Mouse (Mus musculus) layer of hippocampus, postnatal 14 days (tissue): Measurements from ENCODE around the gene Fcer1g. TPM values are rescaled to one million over a fixed set of nuclear protein-coding genes. Genes with fewer than 3 reads are reported as not detected.

Experiments
- DNase-seq, 2 experiments: peaks; one replicate each; pipeline ENCODE4 v3.0.0; 2021 to 2022; ENCODE audit warnings: low spot score in 2 of 2, mixed read lengths in 1 of 2
- total RNA-seq, 2 experiments: library from RNA; stranded (reverse); gene quantifications; 2 replicates each; pipeline ENCODE4 v1.2.3; 2021

The Fcer1g gene
- total RNA-seq, 2 experiments from 2014 or later, result 14.4 to 14.6 TPM

DNA sequence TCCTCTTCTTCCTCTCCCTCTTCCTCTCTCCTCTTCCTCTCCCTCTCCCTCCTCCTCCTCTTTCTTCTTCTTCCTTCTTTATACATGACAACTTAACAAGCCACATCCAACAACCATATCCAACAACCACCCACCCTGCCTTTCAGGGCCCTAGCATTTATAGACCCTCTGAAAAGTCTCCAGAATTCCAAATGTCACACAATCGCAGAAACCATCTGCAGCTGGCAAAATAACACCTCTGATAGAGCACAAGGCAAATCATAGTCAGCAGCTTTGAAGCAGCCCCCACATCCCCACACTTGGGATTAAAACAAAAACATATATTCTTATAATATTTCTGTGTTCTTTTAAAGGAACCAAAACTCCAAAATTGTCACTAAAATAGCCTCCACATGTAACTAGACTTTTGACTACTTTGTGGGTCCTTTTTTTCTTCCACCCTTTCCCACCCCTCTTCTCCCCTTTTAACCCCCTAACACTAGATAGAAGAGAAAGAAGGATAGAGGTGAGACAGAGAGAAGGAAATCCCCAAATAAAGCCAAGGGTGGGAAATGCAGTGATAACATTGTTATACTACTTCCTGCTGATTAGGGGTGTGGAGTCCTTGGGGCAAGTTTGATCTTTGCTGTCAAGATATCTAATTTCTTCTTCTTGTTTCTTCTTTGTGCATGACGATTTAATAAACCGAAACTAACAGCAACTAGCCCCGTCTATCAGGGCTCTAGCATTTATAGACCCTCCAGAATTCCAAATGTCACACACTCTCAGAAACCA lies 32.0 kb upstream of the Fcer1g start:
- no peak for DNase-seq

DNA sequence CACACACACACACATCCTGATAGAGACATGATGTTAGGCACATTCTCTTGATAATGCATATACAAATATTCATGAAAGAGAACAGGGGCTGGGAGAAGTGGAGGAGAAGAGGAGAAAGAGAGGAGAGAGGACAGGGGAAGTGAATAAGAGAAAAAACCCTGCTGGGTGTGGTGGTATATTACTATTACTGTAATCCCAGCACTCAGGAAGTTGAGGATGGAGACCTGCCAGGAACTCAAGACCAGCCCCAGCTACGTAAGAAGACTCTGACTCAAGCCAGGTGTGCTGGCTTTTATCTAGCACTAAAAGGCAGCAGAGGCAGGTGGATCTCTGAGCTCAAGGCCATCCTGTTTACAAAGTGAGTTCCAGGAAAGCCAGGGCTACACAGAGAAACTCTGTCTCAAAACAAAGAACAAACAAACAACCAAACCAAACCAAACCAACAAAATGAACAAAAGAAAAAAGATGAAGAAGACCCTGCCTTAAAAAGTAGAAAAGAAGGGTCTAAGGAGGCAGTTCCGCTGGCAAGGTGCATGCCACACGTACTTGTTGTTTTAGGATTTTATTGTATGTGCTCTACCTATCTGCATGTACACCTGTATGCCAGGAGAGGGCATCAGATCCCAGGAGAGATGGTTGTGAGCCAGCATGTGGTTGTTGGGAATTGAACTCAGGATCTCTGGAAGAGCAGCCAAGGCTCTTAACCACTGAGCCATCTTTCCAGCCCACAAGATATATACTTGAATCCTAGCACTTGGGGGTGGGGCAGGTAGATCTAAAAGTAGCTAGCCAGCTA lies 29.7 kb upstream of the Fcer1g start:
- DNase-seq, result no peak

DNA sequence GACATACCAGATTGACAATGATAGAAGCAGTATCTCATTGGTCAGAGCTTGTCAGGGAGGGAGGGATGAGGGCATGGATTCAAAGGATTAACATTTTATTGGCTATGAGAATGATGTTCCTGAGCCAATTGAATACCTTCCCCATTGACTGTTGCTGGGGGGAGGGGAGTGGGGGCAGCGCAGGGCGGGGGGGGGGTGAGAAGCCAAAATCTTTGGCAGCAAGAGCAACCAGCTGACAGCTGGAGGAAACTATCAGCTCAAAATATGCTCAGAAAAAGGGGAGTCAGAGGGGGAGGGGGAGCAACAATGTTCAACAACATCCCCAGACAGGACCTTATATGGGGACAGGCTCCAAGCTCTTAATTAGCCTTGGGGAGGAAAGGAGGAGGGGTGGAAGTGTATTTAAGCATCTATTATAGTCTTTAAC lies 29.0 kb upstream of the Fcer1g start:
- DNase-seq, result peak in 1 of 2 experiments; percentile 87

DNA sequence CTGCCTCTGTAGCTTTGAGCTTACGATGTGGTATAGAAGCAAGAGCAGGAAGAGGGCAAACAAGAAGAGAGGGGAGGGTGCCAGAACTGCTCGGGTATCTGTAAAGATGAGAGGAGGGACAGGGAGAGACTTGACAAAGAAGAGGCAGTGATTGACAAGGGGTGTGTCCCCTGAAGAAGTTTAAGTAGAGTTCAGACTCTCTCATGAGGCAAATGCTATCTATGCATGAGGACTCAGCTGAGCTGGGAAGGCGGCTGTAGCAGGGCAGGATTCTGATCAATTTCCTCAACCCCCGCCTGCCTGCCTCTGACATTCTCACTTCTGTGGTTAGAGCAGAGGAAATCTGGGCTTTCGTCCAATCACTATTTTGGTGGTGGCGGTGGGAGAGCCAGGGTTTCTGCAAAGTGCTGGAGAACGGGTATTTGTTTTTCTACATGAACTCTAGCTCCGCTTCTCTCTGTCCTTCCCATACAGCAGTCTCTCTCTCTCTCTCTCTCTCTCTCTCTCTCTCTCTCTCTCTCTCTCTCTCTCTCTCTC lies 28.5 kb upstream of the Fcer1g start:
- peak; percentile 83 to 95 for DNase-seq

DNA sequence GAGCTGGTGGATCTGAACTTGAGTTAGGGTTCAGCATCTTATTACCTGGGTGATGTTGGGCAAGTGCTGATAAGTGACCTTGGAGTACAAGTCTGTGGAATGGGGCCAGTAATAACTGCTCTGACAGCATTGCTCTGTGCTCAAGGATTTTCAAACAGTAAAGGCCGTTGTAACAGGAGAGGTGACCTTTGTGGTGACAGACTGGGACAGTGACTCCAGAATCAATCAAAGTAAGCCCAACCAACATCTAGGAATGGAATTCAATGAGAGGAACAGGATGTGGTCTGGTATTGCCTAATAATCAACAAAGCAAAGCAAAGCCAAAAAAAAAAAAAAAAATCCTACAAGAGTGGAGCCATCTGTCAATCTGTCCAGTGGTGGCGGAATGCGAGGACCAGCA lies 26.2 kb upstream of the Fcer1g start:
- DNase-seq, result no peak

DNA sequence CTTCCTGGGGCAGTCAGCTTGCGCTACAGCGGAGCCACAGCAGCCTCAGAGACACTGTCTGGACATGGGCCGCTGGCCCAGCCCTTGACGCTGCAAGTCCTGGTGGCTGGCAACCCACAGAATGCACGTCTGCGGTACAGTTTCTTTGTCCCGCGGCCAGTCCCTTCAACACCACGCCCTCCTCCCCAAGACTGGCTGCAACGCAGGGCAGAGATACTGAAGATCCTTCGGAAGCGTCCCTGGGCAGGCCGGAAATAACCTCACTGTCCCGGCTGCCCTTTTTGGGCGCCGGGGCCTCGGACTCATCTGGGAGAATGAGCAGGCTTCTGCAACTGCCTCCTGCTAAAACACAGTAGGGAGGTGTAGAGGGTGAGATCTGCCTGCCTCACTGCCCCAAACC lies 24.8 kb upstream of the Fcer1g start:
- DNase-seq, result no peak

DNA sequence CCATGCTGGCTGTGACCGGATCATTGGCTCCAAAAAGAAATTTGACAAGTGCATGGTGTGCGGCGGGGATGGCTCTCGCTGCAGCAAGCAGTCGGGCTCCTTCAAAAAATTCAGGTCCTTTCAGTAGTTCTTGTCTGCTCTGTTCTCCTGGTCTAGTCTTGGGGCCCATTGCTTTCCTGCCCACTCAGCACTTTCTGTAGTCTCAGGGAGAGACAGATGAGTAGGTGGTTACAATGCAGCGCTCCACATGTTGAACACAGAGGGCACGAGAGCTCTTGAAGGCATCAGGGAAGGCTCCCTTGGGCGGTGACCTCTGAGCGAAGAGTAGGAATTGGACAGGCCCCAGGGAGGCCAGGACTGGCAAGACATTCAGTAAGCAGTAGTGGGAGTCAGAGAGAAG lies 23.6 kb upstream of the Fcer1g start:
- no peak for DNase-seq

DNA sequence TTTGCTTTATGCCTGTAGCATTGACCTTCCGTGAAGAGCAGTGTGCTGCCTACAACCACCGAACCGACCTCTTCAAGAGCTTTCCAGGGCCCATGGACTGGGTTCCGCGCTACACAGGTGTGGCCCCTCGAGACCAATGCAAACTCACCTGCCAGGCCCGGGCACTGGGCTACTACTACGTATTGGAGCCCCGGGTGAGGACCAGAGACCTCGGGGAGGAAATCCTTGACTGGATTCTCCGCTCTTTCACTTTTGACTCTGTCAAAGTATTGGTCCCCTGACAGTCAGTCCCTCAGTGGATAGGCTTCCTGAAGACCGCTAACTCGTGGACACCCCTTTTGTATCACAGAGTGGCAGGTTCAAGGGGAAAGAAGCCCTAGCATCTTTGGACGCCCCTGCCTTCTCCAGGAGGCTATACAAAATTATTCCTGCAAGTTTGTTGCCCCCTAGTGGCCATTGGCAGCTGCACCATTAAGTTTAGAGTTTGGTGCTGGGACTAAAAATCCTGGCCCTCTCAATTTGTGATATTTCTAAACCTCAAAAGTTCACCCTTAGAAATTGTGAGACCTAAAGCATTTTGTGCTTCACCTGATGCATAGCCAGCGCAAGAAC lies 22.9 kb upstream of the Fcer1g start:
- DNase-seq, result peak; percentile 50 to 64

DNA sequence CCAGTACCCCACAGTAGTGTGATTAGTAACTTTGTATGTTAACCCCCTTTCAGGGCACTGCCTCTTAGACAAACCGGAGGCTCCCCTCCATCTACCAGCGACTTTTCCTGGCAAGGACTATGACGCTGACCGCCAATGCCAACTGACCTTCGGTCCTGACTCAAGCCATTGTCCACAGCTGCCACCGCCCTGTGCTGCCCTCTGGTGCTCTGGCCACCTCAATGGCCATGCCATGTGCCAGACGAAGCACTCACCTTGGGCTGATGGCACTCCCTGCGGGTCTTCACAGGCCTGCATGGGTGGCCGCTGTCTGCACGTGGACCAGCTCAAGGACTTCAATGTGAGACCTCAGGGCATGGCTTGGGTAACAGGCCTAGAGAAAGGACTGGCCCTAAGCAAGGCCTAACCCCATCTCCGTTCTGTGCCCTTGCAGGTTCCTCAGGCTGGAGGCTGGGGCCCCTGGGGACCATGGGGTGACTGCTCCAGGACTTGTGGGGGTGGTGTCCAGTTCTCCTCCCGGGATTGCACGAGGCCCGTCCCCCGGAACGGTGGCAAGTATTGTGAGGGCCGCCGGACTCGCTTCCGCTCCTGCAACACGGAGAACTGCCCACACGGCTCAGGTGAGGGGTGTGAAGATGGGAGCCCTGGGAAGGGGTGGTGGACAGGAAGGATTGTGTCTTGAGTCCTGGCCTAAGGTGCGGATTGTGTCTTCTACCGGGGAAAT lies 22.1 kb upstream of the Fcer1g start:
- DNase-seq, result no peak

DNA sequence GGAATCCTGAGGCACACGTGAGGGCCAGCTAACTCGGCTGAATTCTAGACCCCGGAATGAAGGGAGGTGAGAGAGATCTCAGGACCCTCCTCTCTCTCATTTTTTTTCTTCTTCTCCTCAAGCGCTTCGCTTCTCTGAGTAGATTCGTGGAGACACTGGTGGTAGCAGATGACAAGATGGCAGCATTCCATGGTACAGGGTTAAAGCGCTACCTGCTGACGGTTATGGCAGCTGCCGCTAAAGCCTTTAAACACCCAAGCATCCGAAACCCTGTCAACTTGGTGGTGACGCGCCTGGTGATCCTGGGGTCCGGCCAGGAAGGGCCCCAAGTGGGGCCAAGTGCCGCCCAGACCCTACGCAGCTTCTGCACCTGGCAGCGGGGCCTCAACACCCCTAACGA lies 18.2 kb upstream of the Fcer1g start:
- DNase-seq, result no peak

DNA sequence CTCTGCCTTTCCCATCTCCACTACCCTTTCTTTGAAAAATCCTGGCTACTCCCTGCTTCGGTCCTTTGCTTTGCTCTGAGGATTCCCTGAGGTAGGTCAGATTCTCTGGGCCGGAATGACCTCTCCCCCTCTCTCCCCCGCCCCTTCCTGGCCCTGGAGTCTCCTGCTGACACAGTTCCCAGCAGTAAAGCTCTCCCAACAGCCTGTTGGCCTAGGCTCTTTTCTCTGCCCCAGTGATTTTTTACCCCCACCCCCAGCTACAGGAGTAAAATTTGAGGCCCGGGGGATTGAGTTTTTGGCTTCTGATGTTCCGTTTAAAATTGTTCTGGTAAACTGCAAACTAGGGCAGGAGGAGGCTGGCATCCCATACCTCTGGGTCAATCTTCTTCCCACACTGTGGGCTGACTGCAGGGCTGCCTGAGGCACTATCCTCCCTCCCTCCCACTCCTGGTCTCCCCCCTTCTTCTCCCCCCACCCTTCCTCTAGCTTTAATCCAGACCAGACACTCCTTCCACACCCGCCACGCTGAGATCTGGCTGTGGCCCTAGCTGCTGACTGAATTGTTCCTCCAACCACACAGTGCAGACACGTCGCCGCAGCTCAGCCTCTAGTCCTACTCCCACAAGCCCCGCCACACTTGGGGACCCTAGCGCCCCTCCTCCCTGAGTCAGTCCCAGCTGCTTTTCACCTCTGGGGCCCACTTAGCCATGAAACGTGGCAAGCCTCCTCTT lies 17.6 kb upstream of the Fcer1g start:
- no peak for DNase-seq

DNA sequence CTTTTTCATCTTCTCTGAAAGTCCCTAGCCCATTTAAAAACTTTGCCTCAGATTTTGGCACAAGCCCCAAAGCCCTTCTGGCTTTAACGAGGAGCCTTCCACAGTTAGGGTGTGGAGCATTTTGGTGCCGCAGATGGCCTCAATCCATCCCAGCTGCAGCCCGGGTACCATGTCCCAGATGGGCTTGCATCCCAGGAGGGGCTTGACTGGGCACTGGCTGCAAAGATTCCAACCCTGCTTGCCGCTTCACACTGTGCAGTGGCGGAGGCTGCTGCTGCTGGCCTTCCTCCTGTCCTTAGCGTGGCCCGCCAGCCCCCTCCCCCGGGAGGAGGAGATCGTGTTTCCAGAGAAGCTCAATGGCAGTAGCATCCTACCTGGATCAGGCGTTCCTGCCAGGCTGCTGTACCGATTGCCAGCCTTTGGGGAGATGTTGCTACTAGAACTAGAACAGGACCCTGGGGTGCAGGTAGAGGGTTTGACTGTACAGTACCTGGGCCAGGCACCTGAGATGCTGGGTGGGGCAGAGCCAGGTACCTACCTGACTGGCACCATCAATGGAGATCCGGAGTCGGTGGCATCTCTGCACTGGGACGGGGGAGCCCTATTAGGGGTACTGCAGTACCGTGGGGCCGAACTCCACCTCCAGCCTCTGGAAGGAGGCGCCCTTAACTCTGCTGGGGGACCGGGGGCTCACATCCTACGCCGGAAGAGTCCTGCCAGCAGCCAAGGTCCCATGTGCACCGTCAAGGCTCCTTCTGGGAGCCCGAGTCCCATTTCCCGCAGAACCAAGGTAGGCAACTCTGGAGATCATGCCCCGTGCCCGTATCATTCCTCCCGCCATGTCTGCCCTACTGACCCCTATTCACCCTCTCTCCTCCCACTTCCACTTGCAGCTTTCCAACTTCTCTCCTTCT lies 16.8 kb upstream of the Fcer1g start, which contains the start of gene Ndufs2:
TSS of gene Ndufs2 (minus strand) at position 709 of the 914 bp plus-strand sequence.
- DNase-seq, result peak in 1 of 2 experiments; percentile 40

DNA sequence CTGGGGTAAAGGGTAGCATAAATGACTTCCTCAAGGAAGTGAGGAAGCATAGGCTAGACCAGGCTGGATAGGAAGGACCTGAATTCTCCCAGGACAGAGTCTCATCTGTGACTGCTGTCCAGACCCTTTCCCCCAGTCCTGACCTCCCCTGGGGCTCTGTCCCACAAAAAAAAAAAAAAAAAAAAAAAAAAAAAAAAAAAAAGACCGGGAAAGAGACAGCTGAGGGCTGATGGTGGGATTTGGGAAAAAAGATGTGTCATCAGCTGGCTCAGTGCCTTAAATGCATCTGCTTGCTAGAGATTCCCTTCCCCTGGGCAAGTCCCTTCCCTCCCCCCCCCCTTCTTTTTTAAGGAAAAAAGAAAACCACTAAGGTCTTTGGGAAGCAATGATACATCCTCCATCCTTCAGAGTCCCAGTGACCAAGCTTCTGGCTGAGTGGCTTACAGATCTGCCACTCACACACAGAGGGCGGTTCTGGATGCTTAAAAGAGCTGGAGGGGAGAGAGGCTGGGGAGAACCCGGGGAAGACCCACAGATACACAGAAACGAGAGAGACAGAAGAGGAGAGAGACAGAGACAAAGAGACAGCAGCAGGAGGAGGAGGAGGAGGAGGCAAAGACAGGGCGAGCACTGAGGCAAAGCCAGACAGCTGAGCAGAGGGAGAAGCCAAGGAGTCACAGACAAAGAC lies 15.9 kb upstream of the Fcer1g start, which contains the start of gene Adamts4:
TSS of gene Adamts4 (plus strand) at position 509 of the 688 bp plus-strand sequence.
- DNase-seq, result peak; percentile 60 to 64

DNA sequence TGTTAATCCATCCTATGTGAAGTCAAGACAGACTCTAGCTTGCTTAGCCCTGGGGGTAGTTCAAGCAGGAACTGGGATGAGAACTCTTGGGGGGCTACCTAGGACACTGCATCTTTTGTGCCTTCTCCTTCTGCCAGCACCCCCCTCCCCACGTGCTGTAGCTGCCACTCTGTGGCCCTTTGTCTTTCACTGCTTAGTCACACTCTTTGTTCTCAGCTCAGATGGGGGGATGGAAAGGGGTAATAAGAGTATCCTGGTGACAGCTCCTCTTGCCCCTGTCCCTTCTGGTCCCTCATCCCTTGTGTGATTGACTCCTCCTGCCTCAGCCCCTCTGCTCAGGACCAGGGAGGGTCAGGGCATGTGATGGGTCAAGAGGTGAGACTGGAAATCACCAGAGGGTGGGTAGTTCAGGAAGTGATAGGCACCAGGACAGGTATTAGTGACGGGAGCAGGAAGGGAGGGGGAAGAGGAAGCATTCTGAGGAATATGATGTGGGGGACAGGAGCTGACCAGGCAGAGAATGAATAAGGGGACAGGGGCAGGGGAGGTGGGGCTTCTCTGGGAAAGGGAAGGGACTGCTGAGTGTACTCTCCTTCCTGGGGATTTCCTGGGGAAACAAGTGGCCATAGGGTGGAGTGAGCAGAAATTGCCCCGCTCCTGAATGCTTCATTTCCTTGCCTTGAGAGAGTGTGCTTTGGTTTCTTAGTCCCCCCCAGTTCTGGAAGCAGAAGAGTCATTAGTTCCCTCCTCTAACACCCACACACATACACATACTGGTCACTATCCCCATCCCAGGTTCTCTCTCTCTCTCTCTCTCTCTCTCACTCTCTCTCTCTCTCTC lies 14.4 kb upstream of the Fcer1g start:
- DNase-seq, result no peak

DNA sequence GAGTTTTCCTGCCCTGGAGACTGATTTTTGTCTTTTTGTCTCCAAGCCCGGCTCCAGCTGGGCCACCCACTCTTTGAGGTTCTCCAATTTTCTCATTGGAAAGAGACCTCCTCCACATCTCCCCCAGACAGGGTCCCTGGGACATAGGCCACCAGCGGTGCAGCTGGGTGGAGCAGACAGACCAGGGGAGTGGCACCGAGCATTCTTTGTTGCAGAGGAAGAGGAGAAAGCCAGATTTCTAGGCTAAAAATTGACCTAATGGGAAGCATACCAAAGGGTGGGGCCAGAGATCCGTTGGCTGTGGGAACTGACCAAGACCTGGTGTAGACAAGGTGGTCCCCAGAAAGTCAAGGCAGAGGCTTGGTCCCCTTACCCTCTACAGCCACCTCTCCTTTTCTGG lies 13.8 kb upstream of the Fcer1g start:
- no peak for DNase-seq

DNA sequence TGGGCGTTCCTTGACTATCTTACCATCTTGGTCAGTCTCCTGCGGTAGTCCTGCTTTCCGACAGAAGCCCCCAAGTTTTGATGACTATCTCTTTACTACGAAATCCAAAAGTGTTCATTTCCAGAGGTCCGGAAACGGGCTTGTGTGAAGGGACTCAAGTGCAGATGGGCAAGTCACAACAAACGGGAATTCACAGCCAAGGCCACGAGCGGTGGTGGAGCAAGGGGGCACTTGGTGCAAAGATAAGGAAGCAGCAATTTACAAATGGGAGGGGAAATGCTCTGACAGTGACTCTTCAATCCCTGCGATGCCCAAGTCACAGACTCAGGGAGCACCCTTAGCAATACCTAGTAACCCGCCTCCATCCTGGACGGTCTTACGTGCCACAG lies 13.3 kb upstream of the Fcer1g start:
- DNase-seq, result no peak

DNA sequence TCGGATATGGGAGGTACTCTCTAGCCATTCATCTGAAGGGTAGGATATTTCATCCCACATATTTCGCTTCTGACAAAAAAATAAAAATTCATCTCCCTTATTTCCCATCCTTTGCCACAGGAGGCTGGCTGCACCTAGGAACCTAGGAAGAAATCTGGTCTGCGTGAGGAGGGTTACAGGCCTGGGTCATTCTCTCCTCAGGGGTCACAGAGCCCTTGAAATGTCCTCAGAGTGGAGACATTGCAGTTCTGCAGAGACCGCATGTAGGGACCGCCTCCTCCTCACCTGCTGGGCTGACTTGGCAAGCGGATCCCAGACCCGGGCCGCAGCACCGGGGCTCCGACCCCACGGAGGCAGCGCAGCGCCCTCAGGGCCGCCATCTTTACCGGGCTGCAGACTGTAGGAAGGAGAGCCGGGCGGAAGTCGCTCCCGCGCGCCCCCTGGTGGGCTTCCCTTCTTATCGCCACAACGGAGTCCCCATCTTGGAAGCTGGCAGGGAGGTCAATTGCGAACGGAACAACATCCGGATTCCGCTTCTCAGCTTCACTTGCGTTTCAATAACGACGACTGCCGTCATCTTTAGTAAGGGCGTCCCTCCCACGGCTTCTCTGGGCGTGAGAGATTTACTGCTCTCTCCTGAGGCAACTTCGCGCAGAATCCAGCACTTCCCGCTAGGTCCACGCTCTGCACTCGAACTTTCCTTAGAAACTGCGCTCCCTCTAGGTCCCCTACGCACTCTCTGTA lies 12.7 kb upstream of the Fcer1g start:
- peak; percentile 97 to 99 for DNase-seq
